Mouse (Mus musculus) cerebellum, adult 2 months (tissue): ENCODE data around the gene Ank3.

ENCODE experiments used
- CTCF ChIP-seq: fragments of 200-500 bp; IDR thresholded peaks from 2 replicates; pipeline ENCODE4 v1.5.1; 2011; ENCODE audit warnings: low read depth, mild to moderate bottlenecking, control low read depth, low read length, moderate library complexity, borderline replicate concordance; ENCODE audit not compliant: insufficient read depth
- POLR2A ChIP-seq: fragments of 200-500 bp; IDR thresholded peaks from 2 replicates; pipeline ENCODE4 v1.6.1; 2011; ENCODE audit warnings: low read length, control low read depth, borderline replicate concordance; ENCODE audit not compliant: insufficient read depth

GRCm38 (mm10) chr10:69405431-69405830, 6.9 kb downstream of the Ank3 start:
- TF ChIP-seq CTCF = no peak
- no peak for TF ChIP-seq POLR2A
